Mouse (Mus musculus) megakaryocyte, embryonic 14.5 days (primary cell): ENCODE measurements around the gene Patj.

Source experiments
- FLI1 ChIP-seq: IDR thresholded peaks from 2 replicates; pipeline ENCODE4 v1.6.1; 2012; ENCODE audit warnings: low read length, inconsistent platforms, mixed read lengths
- GATA1 ChIP-seq: IDR thresholded peaks from 3 replicates; pipeline ENCODE4 v1.6.1; 2012; ENCODE audit warnings: mixed read lengths, low read length, inconsistent platforms, borderline replicate concordance

DNA sequence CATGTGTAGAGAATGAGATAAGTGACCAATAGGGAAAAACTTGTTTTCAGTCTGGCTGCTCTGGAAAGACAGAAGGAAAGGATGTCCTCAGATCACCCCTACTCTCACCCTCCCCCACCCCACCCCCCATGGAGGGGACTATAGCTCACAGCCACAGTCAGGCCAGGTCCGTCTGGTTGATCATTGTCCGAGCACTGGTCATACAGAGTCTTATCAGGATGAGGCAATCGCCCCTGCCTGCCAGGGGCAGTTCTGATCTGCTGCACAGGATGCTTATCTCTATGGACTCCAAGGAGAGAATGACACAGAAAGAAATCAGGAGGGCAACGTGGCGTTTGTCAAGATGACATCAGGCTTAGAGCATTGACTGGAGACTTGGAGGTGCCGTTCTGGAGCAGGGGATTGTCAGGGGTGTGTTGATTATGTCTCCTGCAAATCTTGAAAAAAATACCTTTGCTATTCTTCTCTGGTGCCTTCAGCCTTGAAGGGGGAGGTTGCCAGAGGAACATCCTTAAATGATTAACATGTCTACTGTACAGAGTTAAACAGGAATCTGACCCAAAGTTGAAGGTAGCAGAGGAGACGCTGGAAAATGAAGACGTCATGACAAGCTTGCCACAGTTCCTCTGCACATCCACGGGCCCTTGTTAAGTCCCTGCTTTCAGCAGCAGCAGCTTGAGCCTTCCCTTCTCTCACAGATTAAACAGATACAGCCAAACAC is 298.0 kb downstream of the Patj start:
- TF ChIP-seq GATA1, result no peak
- TF ChIP-seq FLI1, result no peak
